Mouse (Mus musculus) limb, embryonic 13.5 days (tissue): ENCODE results near the gene Olfr458. TPM values are rescaled to one million over a fixed set of nuclear protein-coding genes. Genes with fewer than 3 reads are reported as not detected.
"Not testable (repeated sequence)": the region's sequence is repeated elsewhere in the genome, so short reads cannot be mapped to it uniquely, and the experiment has no call there.

Experiments used
- ATAC-seq: fragments of 200-750 bp; cut with Nextera tagmentation; 2 replicates; pipeline ENCODE4 v1.8.0; 2017; ENCODE audit warnings: low read depth, moderate number of reproducible peaks, moderate TSS enrichment; ENCODE audit not compliant: low FRiP score
- H3K27ac ChIP-seq: fragments of 300-500 bp; sonication (generic); 2 replicates; pipeline ENCODE4 v1.5.1; 2015; ENCODE audit warnings: inconsistent platforms, mild to moderate bottlenecking, moderate library complexity
- H3K27me3 ChIP-seq: fragments of 300-500 bp; sonication (generic); 2 replicates; pipeline ENCODE4 v1.6.1; 2015; ENCODE audit warnings: mild to moderate bottlenecking, inconsistent platforms
- H3K36me3 ChIP-seq: fragments of 300-500 bp; sonication (generic); 2 replicates; pipeline ENCODE4 v1.6.1; 2015; ENCODE audit warnings: inconsistent platforms, mild to moderate bottlenecking, moderate library complexity
- H3K4me1 ChIP-seq: fragments of 300-500 bp; sonication (generic); 2 replicates; pipeline ENCODE4 v1.6.1; 2015; ENCODE audit warnings: inconsistent platforms
- H3K4me2 ChIP-seq: fragments of 300-500 bp; sonication (generic); replicated peaks from 2 replicates; pipeline ENCODE4 v1.6.1; 2015; ENCODE audit warnings: inconsistent platforms, mild to moderate bottlenecking, moderate library complexity
- H3K4me3 ChIP-seq: fragments of 300-500 bp; sonication (generic); 2 replicates; pipeline ENCODE4 v1.5.1; 2015; ENCODE audit warnings: moderate library complexity, mild to moderate bottlenecking, inconsistent platforms
- H3K9ac ChIP-seq: fragments of 300-500 bp; sonication (generic); 2 replicates; pipeline ENCODE4 v1.6.1; 2015; ENCODE audit warnings: mild to moderate bottlenecking, inconsistent platforms
- H3K9me3 ChIP-seq: fragments of 300-500 bp; sonication (generic); 2 replicates; pipeline ENCODE4 v1.6.1; 2016; ENCODE audit warnings: inconsistent platforms
- WGBS: fragments of 180-500 bp; shearing (Covaris S2); methylation state at CpG from one replicate; pipeline ENCODE4 v1.1.7; 2015; 5-methylcytosine and 5-hydroxymethylcytosine counted together
- polyA plus RNA-seq: library from polyadenylated mRNA; unstranded; fragments of >200 nt; fragmentation: Nextera tagmentation; extraction: Ambion mirVana; gene quantifications from 2 replicates; pipeline ENCODE4 v1.2.1, GENCODE M21; 2015

Gene Olfr458
- polyA plus RNA-seq: not detected in 2 replicates

- Histone ChIP-seq H3K27me3 (no peaks in the 10 kb centered on the region), H3K4me2 (no peak within 1 kb of the TSS), H3K36me3 (no peaks in the 10 kb centered on the region), H3K27ac (no peak within 1 kb of the TSS), H3K9ac (no peak within 1 kb of the TSS), H3K4me1 (no peaks in the 10 kb centered on the region), H3K9me3 (no peaks in the 10 kb centered on the region), H3K4me3 (no peak within 1 kb of the TSS)
- no peak for ATAC-seq
- 83% methylated on average over 1 of the region's 1 CpGs for WGBS
These were observed at the start of gene Olfr458 for GRCm38 (mm10) chr6:42465096-42465495. Gene Olfr458 (minus strand): TSS chr6:42465196.

- Histone ChIP-seq H3K9ac (no peak overlapping the region), H3K27ac (no peak overlapping the region), H3K4me3 (no peak overlapping the region), H3K9me3 (no peaks in the 10 kb centered on the region), H3K4me1 (no peaks in the 10 kb centered on the region), H3K36me3 (no peaks in the 10 kb centered on the region), H3K27me3 (no peaks in the 10 kb centered on the region), H3K4me2 (no peak overlapping the region)
- no peak for ATAC-seq
- WGBS: 68% methylated on average over 1 of the region's 1 CpGs
These were observed 48.5 kb upstream of the Olfr458 start for GRCm38 (mm10) chr6:42513461-42513860.

GRCm38 (mm10) chr6:42509311-42509710 lies 44.3 kb upstream of the Olfr458 start:
- ATAC-seq: no peak
- Histone ChIP-seq H3K9me3 (no peaks in the 10 kb centered on the region), H3K4me1 (no peaks in the 10 kb centered on the region)

GRCm38 (mm10) chr6:42503478-42503877 lies 38.5 kb upstream of the Olfr458 start:
- Histone ChIP-seq H3K4me2 (no peak overlapping the region), H3K27ac (no peak overlapping the region), H3K9me3 (no peaks in the 10 kb centered on the region), H3K36me3 (no peaks in the 10 kb centered on the region), H3K27me3 (no peaks in the 10 kb centered on the region), H3K9ac (no peak overlapping the region), H3K4me1 (no peaks in the 10 kb centered on the region), H3K4me3 (no peak overlapping the region)
- ATAC-seq: no peak
- 84% methylated on average over 2 of the region's 2 CpGs for WGBS

More at GRCm38 (mm10) chr6:42509311-42509710, 44.3 kb upstream of the Olfr458 start:
- Histone ChIP-seq H3K27me3 (no peaks in the 10 kb centered on the region), H3K4me3 (no peak overlapping the region), H3K36me3 (no peaks in the 10 kb centered on the region), H3K27ac (no peak overlapping the region), H3K4me2 (no peak overlapping the region), H3K9ac (no peak overlapping the region)

- H3K4me3 ChIP-seq: no peak overlapping the region
- 79% methylated on average over 1 of the region's 1 CpGs for WGBS
- no peaks in the 10 kb centered on the region for H3K36me3 ChIP-seq
- H3K4me2 ChIP-seq: no peak overlapping the region
- no peak for ATAC-seq
- H3K9ac ChIP-seq: no peak overlapping the region
- no peaks in the 10 kb centered on the region for H3K27me3 ChIP-seq
- no peaks in the 10 kb centered on the region for H3K4me1 ChIP-seq
- no peak overlapping the region for H3K27ac ChIP-seq
- no peaks in the 10 kb centered on the region for H3K9me3 ChIP-seq
These were observed 24.7 kb upstream of the Olfr458 start for GRCm38 (mm10) chr6:42489731-42490130.

GRCm38 (mm10) chr6:42487114-42487513 lies 22.1 kb upstream of the Olfr458 start, which contains the start of gene Olfr456:
Gene Olfr456 (minus strand): TSS chr6:42487214.
- 83% methylated on average over 1 of the region's 1 CpGs for WGBS
- no peak for ATAC-seq
- Histone ChIP-seq H3K4me2 (no peak within 1 kb of the TSS), H3K9ac (no peak within 1 kb of the TSS), H3K27ac (no peak within 1 kb of the TSS), H3K9me3 (no peaks in the 10 kb centered on the region), H3K27me3 (no peaks in the 10 kb centered on the region), H3K4me3 (no peak within 1 kb of the TSS), H3K4me1 (no peaks in the 10 kb centered on the region), H3K36me3 (no peaks in the 10 kb centered on the region)

- no peak for ATAC-seq
- no peaks in the 10 kb centered on the region for H3K4me1 ChIP-seq
- H3K4me3 ChIP-seq: no peak overlapping the region
- no peaks in the 10 kb centered on the region for H3K27me3 ChIP-seq
- no peaks in the 10 kb centered on the region for H3K36me3 ChIP-seq
- H3K9me3 ChIP-seq: no peaks in the 10 kb centered on the region
- no peak overlapping the region for H3K9ac ChIP-seq
- no peak overlapping the region for H3K4me2 ChIP-seq
- H3K27ac ChIP-seq: no peak overlapping the region
These were observed 19.6 kb upstream of the Olfr458 start for GRCm38 (mm10) chr6:42484633-42485032.

GRCm38 (mm10) chr6:42476235-42476634 lies 11.2 kb upstream of the Olfr458 start, which contains the start of gene Olfr457:
Gene Olfr457 (minus strand): TSS chr6:42476335.
- Histone ChIP-seq H3K4me1 (no peaks in the 10 kb centered on the region), H3K36me3 (no peaks in the 10 kb centered on the region), H3K4me3 (no peak within 1 kb of the TSS), H3K27ac (no peak within 1 kb of the TSS), H3K4me2 (no peak within 1 kb of the TSS), H3K9me3 (no peaks in the 10 kb centered on the region), H3K27me3 (no peaks in the 10 kb centered on the region), H3K9ac (no peak within 1 kb of the TSS)
- ATAC-seq: no peak
- 67% methylated on average over 1 of the region's 1 CpGs for WGBS

- not testable (repeated sequence) for H3K36me3 ChIP-seq, H3K9me3 ChIP-seq, H3K4me1 ChIP-seq, H3K4me2 ChIP-seq, H3K27me3 ChIP-seq, H3K9ac ChIP-seq, ATAC-seq, H3K27ac ChIP-seq, H3K4me3 ChIP-seq
- 89% methylated on average over 4 of the region's 4 CpGs for WGBS
These were observed 6.3 kb upstream of the Olfr458 start for GRCm38 (mm10) chr6:42471298-42471697.

GRCm38 (mm10) chr6:42470542-42470941 lies 5.5 kb upstream of the Olfr458 start:
- WGBS: 88% methylated on average over 4 of the region's 4 CpGs
- no peak for ATAC-seq
- Histone ChIP-seq H3K36me3 (no peaks in the 10 kb centered on the region), H3K9me3 (no peaks in the 10 kb centered on the region), H3K9ac (no peak overlapping the region), H3K4me2 (no peak overlapping the region), H3K4me3 (no peak overlapping the region), H3K27ac (no peak overlapping the region), H3K27me3 (no peaks in the 10 kb centered on the region), H3K4me1 (no peaks in the 10 kb centered on the region)

GRCm38 (mm10) chr6:42447381-42447780 lies 17.6 kb downstream of the Olfr458 start:
- WGBS: 76% methylated on average over 2 of the region's 2 CpGs
- Histone ChIP-seq H3K9ac (no peak overlapping the region), H3K4me3 (no peak overlapping the region), H3K27ac (no peak overlapping the region), H3K27me3 (no peaks in the 10 kb centered on the region), H3K4me2 (no peak overlapping the region), H3K36me3 (no peaks in the 10 kb centered on the region), H3K4me1 (no peaks in the 10 kb centered on the region), H3K9me3 (no peaks in the 10 kb centered on the region)
- ATAC-seq: no peak

- no peak for ATAC-seq
- no peaks in the 10 kb centered on the region for H3K9me3 ChIP-seq
- no peak overlapping the region for H3K9ac ChIP-seq
- no peaks in the 10 kb centered on the region for H3K27me3 ChIP-seq
- no peak overlapping the region for H3K4me2 ChIP-seq
- H3K4me3 ChIP-seq: no peak overlapping the region
- WGBS: 74% methylated on average over 2 of the region's 2 CpGs
- no peaks in the 10 kb centered on the region for H3K36me3 ChIP-seq
- H3K4me1 ChIP-seq: no peaks in the 10 kb centered on the region
- H3K27ac ChIP-seq: no peak overlapping the region
These were observed 20.5 kb downstream of the Olfr458 start for GRCm38 (mm10) chr6:42444491-42444890.

GRCm38 (mm10) chr6:42441395-42441794 lies 23.6 kb downstream of the Olfr458 start:
- no peaks in the 10 kb centered on the region for H3K4me1 ChIP-seq
- ATAC-seq: no peak
- no peak overlapping the region for H3K9ac ChIP-seq
- 73% methylated on average over 2 of the region's 2 CpGs for WGBS
- no peaks in the 10 kb centered on the region for H3K27me3 ChIP-seq
- H3K36me3 ChIP-seq: no peaks in the 10 kb centered on the region
- H3K4me3 ChIP-seq: no peak overlapping the region
- H3K27ac ChIP-seq: no peak overlapping the region
- no peaks in the 10 kb centered on the region for H3K9me3 ChIP-seq
- H3K4me2 ChIP-seq: no peak overlapping the region
